Mouse (Mus musculus): ENCODE measurements around the gene Arnt2.

DNA sequence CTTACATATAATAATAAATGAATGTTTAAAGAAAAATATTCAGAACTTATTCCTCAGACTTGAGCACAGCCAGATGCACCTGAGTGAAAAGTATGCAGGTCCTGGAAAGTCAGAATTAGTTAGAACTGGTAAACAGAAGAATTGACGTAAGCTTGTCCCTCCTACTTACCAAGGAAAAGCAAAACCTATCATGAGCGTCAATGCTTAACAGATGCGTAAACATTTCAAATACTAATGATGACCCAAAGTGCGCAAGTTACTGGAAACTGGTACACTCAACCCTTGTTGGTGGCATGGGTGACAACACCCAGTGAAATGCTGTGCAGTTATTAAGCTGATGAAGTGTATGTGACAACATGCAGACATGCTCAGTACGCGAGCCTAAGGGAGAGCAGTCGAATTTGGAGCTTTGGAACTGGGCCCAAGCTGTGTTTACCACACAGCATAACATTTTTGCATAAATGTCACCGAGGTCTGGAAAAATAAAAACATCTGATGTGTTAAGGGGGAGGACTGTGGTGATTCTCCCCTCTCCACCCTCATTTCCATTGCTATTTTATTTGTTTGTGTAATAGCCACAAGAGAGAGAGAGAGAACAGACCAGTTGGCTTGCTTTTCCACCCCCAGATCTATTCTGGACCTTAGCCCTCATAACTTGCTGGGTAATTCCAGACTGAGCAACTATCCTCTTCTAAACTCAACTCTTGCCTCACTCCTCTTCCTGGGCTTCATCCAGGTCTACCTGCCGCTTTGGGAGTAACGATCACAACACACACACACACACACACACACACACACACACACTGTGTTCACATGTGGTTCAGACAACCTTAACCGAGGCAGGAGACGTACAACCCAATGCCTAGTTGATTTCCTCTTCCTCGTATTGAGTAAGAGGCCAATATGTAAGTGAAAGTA is 208.6 kb downstream of the Arnt2 start:
- TF ChIP-seq POLR2A (IDR thresholded peaks at IDR 0.05; ENCODE audit: low read depth, low read length) (no peak), CTCF (conservative IDR thresholded peaks at IDR 0.05; ENCODE audit: insufficient read depth, insufficient read length, low read depth, low read length) (no peak)
